In genomic region chr5:118561086-118561987, GRCm38 (mm10) we compare ENCODE assay signal across 7 mouse cellular contexts. TPM values are rescaled to one million over a fixed set of nuclear protein-coding genes. Genes with fewer than 3 reads are reported as not detected.
DNase-seq lines count a peak whose midpoint lies in the region; ATAC-seq lines count a peak whose summit lies in the region.

No protein-coding gene starts in this region.

- intact Hi-C loops in left cerebral cortex, postnatal 36 days (cut with DNase I) = loop anchor here (5.0 to 10.0 kb wide), 3 partner anchors 93 to 294 kb away; no protein-coding TSS in a partner anchor

- peak; percentile 19 to 42 for DNase-seq in CD8-positive naive resting alpha-beta T cell, adult 2 months (ENCODE audit: low read depth in 2 of 2, low spot score in 2 of 2)
- peak; percentile 46 for DNase-seq in NIH3T3 (ENCODE audit: low read depth)
- DNase-seq in heart, postnatal 4 days = peak; percentile 57
- peak; percentile 45 to 50 for DNase-seq in left cerebral cortex, postnatal 36 days (ENCODE audit: low spot score in 2 of 2)
- peak; percentile 68 for DNase-seq in midbrain, embryonic 10.5 days (ENCODE audit: low spot score)
- peak; percentile 50 to 81 for DNase-seq in spleen, postnatal 4 days (ENCODE audit: low spot score in 2 of 2)

- H3K27ac ChIP-seq in embryonic facial prominence, embryonic 15.5 days (replicated peaks) = peak overlapping the region; percentile 98
- peak overlapping the region; percentile 98 for H3K27ac ChIP-seq in midbrain, embryonic 10.5 days (replicated peaks)

- H3K4me1 ChIP-seq in embryonic facial prominence, embryonic 15.5 days = peaks cover 37% of the 10 kb centered on the region
- H3K4me1 ChIP-seq in midbrain, embryonic 10.5 days = peaks cover 58% of the 10 kb centered on the region

- peaks cover 13% of the 10 kb centered on the region for H3K27me3 ChIP-seq in embryonic facial prominence, embryonic 15.5 days
- H3K27me3 ChIP-seq in midbrain, embryonic 10.5 days (ENCODE audit: low read depth, poor library complexity, severe bottlenecking) = peaks cover 28% of the 10 kb centered on the region

- no peaks in the 10 kb centered on the region for H3K9me3 ChIP-seq in embryonic facial prominence, embryonic 15.5 days (replicated peaks)
- no peaks in the 10 kb centered on the region for H3K9me3 ChIP-seq in midbrain, embryonic 10.5 days (replicated peaks)

- peak overlapping the region; percentile 75 for H3K4me2 ChIP-seq in embryonic facial prominence, embryonic 15.5 days (replicated peaks)

- H3K4me3 ChIP-seq in embryonic facial prominence, embryonic 15.5 days (replicated peaks) = peak overlapping the region; percentile 76
- H3K4me3 ChIP-seq in midbrain, embryonic 10.5 days = peak overlapping the region; percentile 87

- WGBS in embryonic facial prominence, embryonic 15.5 days = under 1% methylated on average over 59 of the region's 59 CpGs
- WGBS in midbrain, embryonic 10.5 days = under 1% methylated on average over 59 of the region's 59 CpGs

- no peaks in the 10 kb centered on the region for H3K36me3 ChIP-seq in embryonic facial prominence, embryonic 15.5 days
- no peaks in the 10 kb centered on the region for H3K36me3 ChIP-seq in midbrain, embryonic 10.5 days

- H3K9ac ChIP-seq in embryonic facial prominence, embryonic 15.5 days = peak overlapping the region; percentile 79

- ATAC-seq in embryonic facial prominence, embryonic 15.5 days (ENCODE audit: insufficient number of reproducible peaks, low FRiP score, low TSS enrichment, low read depth) = no peak

RNA-seq across cellular contexts. Expression of gene Med13l, which starts 0.9 kb away (rescaled TPM):
- 14.8 and 15.0 TPM in 2 replicates for polyA plus RNA-seq in embryonic facial prominence, embryonic 15.5 days (2015; fragmentation: Nextera tagmentation; extraction: Ambion mirVana)
- total RNA-seq in heart, postnatal 4 days (2021) = 10 to 100 TPM; 38.5 to 40.9 TPM
- 100 to 1,000 TPM in 1 of 2 experiments, 10 to 100 TPM in 1; 92.1 to 129 TPM for total RNA-seq in left cerebral cortex, postnatal 36 days (2021)
- polyA plus RNA-seq in midbrain, embryonic 10.5 days (2016; fragmentation: Nextera tagmentation; extraction: Ambion mirVana) = 9.9 TPM in 2 replicates
